Mouse (Mus musculus) midbrain, embryonic 13.5 days (tissue): ENCODE results near the gene Olfr1416. TPM values are rescaled to one million over a fixed set of nuclear protein-coding genes. Genes with fewer than 3 reads are reported as not detected.

Experiments used
- ATAC-seq: fragments of 200-750 bp; cut with Nextera tagmentation; 2 replicates; pipeline ENCODE4 v1.8.0; 2017; ENCODE audit warnings: mild to moderate bottlenecking, moderate TSS enrichment, moderate library complexity
- H3K27ac ChIP-seq: fragments of 300-500 bp; sonication (generic); 2 replicates; pipeline ENCODE4 v1.5.1; 2015; ENCODE audit warnings: inconsistent platforms, mild to moderate bottlenecking, moderate library complexity
- H3K27me3 ChIP-seq: fragments of 300-500 bp; sonication (generic); 2 replicates; pipeline ENCODE4 v1.6.1; 2015; ENCODE audit warnings: mild to moderate bottlenecking, inconsistent platforms
- H3K36me3 ChIP-seq: fragments of 300-500 bp; sonication (generic); 2 replicates; pipeline ENCODE4 v1.6.1; 2015; ENCODE audit warnings: mild to moderate bottlenecking, inconsistent platforms
- H3K4me1 ChIP-seq: fragments of 300-500 bp; sonication (generic); replicated peaks from 2 replicates; pipeline ENCODE4 v1.6.1; 2015; ENCODE audit warnings: inconsistent platforms
- H3K4me2 ChIP-seq: fragments of 300-500 bp; sonication (generic); replicated peaks from 2 replicates; pipeline ENCODE4 v1.6.1; 2015; ENCODE audit warnings: moderate library complexity, mild to moderate bottlenecking, inconsistent platforms
- H3K4me3 ChIP-seq: fragments of 300-500 bp; sonication (generic); replicated peaks from 2 replicates; pipeline ENCODE4 v1.5.1; 2015; ENCODE audit warnings: mild to moderate bottlenecking, inconsistent platforms
- H3K9ac ChIP-seq: fragments of 300-500 bp; sonication (generic); replicated peaks from 2 replicates; pipeline ENCODE4 v1.6.1; 2015; ENCODE audit warnings: mild to moderate bottlenecking, inconsistent platforms
- H3K9me3 ChIP-seq: fragments of 300-500 bp; sonication (generic); 2 replicates; pipeline ENCODE4 v1.6.1; 2016; ENCODE audit warnings: mild to moderate bottlenecking, inconsistent platforms
- WGBS: fragments of 180-500 bp; shearing (Covaris S2); methylation state at CpG from one replicate; pipeline ENCODE4 v1.1.7; 2015; 5-methylcytosine and 5-hydroxymethylcytosine counted together
- polyA plus RNA-seq: library from polyadenylated mRNA; unstranded; fragments of >200 nt; fragmentation: Nextera tagmentation; extraction: Ambion mirVana; gene quantifications from 2 replicates; pipeline ENCODE4 v1.2.1, GENCODE M21; 2015

The Olfr1416 gene
- polyA plus RNA-seq, 1 experiment from 2014 or later = not detected

GRCm38 (mm10) chr1:92457758-92458157 is 27.2 kb downstream of the Olfr1416 start:
- ATAC-seq = no peak
- Histone ChIP-seq H3K36me3 (peaks cover 84% of the 10 kb centered on the region), H3K27ac (no peak overlapping the region)

DNA sequence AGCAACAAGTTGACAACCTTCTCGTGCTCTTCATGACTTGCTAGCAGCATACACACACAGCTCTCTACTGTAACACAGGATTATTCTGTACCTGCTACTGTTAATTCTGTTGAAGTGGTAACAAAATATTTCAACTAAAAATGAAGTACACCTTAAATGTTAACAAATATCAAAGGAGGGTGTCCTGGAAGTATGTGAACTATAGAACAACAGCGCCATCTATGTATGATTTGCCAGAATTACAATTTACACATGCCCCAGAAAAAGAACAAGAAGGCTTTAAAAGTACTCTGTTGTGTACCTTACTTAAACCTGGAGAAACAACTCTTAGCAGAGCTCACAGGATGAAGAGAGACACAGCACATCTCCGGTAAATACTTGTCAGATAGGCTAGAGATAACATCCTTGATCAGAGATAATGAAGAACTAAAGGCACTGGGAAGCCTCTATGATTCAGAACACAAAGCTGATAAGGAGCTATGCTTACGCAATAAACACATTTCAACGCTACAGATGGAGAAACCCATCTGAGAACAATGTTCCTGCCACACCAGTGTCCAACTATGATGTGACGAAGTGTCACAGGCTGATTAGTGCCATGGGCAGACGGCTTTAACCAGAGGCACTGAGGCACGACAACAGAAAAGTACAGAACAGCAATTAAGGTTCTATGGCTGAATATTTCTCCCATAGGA is 31.0 kb downstream of the Olfr1416 start:
- WGBS = 80% methylated on average over 8 of the region's 8 CpGs
- no peak for ATAC-seq
- H3K27me3 ChIP-seq = no peaks in the 10 kb centered on the region
- H3K4me1 ChIP-seq = no peaks in the 10 kb centered on the region
- no peak overlapping the region for H3K4me3 ChIP-seq
- peaks cover 82% of the 10 kb centered on the region for H3K36me3 ChIP-seq
- H3K4me2 ChIP-seq = no peak overlapping the region
- H3K27ac ChIP-seq = no peak overlapping the region
- no peak overlapping the region for H3K9ac ChIP-seq
- H3K9me3 ChIP-seq = 0 out of 2 replicates have a peak, but pooled peaks cover 2% of the 10 kb centered on the region

More at GRCm38 (mm10) chr1:92457758-92458157, 27.2 kb downstream of the Olfr1416 start:
- no peak overlapping the region for H3K4me2 ChIP-seq
- H3K4me3 ChIP-seq = no peak overlapping the region
- H3K4me1 ChIP-seq = no peaks in the 10 kb centered on the region
- H3K9ac ChIP-seq = no peak overlapping the region
- H3K9me3 ChIP-seq = 0 out of 2 replicates have a peak, but pooled peaks cover 2% of the 10 kb centered on the region
- no peaks in the 10 kb centered on the region for H3K27me3 ChIP-seq

DNA sequence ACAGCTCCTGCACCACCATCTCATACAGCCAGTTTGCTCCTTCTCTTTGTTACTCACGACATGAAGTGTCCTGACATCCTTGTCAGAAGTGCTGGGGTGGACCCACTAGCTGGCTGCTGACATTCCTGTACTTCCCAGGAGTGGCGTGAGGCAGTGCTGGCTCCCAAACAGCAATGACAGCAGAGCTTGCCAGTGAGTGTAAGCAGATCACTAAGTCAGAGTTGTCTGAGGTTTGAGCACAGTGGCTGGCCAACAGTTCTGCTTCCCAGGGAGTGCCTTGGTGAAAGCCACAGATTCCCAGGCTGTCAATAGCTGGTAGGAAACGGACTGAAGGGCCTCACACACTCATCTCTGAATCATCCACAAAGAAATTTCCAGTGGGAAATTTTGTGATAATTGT is 36.6 kb downstream of the Olfr1416 start:
- Histone ChIP-seq H3K9ac (no peak overlapping the region), H3K4me2 (no peak overlapping the region), H3K9me3 (no peaks in the 10 kb centered on the region), H3K4me3 (no peak overlapping the region), H3K27ac (no peak overlapping the region), H3K27me3 (no peaks in the 10 kb centered on the region), H3K36me3 (peaks cover 89% of the 10 kb centered on the region), H3K4me1 (no peaks in the 10 kb centered on the region)
- 90% methylated on average over 3 of the region's 3 CpGs for WGBS
- no peak for ATAC-seq

DNA sequence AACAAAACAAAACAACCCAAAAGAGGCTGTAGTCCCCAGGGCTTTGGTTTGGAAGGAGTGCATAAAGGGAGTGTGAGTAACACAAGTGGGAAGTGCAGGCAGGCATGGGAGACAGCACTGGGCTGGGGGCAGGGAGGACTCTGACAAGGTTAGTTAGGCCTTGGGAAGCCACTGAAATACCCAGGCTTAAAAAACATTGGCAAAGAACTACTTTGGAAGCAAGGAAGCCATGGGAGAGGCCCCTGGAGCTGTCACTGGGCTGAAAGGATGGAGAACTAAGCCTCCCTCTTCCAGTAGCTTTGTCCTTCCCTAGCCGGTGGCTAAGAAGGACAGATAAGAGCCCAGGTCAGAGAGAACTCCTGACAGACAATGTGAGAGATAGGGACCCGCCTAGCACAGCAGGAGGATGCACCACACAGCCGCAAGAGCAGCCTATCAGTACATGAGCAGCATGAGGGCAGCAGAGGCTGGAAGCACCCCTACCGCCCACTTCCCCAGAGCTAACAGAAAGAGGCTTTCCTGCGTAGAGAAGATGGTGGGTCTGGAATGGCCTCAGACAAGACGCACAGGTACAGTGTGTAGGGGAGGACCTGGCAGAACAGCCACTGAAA is 43.4 kb downstream of the Olfr1416 start:
- H3K4me1 ChIP-seq = peaks cover 20% of the 10 kb centered on the region
- no peak overlapping the region for H3K4me3 ChIP-seq
- H3K9ac ChIP-seq = no peak overlapping the region
- WGBS = 73% methylated on average over 6 of the region's 6 CpGs
- H3K27me3 ChIP-seq = no peaks in the 10 kb centered on the region
- H3K9me3 ChIP-seq = no peaks in the 10 kb centered on the region
- no peak overlapping the region for H3K4me2 ChIP-seq
- H3K36me3 ChIP-seq = peaks cover 71% of the 10 kb centered on the region
- no peak for ATAC-seq
- H3K27ac ChIP-seq = no peak overlapping the region

- ATAC-seq = no peak
- Histone ChIP-seq H3K4me3 (no peak overlapping the region), H3K9me3 (no peaks in the 10 kb centered on the region), H3K9ac (no peak overlapping the region), H3K27ac (no peak overlapping the region), H3K36me3 (peaks cover 62% of the 10 kb centered on the region), H3K27me3 (no peaks in the 10 kb centered on the region), H3K4me2 (no peak overlapping the region), H3K4me1 (peaks cover 23% of the 10 kb centered on the region)
- 90% methylated on average over 9 of the region's 9 CpGs for WGBS
These were observed 44.7 kb downstream of the Olfr1416 start for GRCm38 (mm10) chr1:92440066-92440750.

GRCm38 (mm10) chr1:92437678-92438271 is 47.1 kb downstream of the Olfr1416 start:
- peak; percentile 71; the same call in 1 of the 2 replicates for ATAC-seq
- 58% methylated on average over 9 of the region's 9 CpGs for WGBS
- no peak overlapping the region for H3K4me2 ChIP-seq
- no peaks in the 10 kb centered on the region for H3K27me3 ChIP-seq
- H3K36me3 ChIP-seq = peaks cover 41% of the 10 kb centered on the region
- H3K27ac ChIP-seq = peak overlapping the region; percentile 14
- H3K9ac ChIP-seq = no peak overlapping the region
- H3K9me3 ChIP-seq = no peaks in the 10 kb centered on the region
- H3K4me3 ChIP-seq = no peak overlapping the region
- H3K4me1 ChIP-seq = peaks cover 23% of the 10 kb centered on the region

DNA sequence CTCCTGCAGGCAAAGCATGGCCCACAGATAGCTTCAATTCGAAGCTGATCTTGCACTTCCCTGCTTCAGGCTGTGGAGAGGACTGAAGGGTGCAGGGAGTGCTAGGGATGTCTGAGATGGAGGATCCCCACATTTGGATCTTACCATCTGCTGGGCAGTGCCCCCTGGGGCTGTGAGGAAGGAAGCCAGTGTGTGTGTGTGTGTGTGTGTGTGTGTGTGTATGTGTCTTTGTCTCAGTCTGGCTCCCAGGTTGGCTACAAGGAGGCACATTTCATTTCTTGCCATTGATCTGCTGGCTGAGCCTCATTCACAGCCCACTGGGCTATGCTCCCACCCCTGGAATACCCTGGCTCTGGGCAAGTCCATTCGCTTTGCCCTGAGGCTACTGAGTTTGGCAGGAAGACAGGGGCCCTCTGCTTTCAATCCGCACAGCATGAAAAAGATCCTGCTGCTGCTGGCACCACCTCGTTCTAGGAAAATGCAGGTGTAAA is 48.0 kb downstream of the Olfr1416 start:
- no peak overlapping the region for H3K9ac ChIP-seq
- ATAC-seq = peak; percentile 35; the same call in 1 of the 2 replicates
- peaks cover 27% of the 10 kb centered on the region for H3K4me1 ChIP-seq
- peak overlapping the region; percentile 14 for H3K27ac ChIP-seq
- peaks cover 32% of the 10 kb centered on the region for H3K36me3 ChIP-seq
- WGBS = 45% methylated on average over 4 of the region's 4 CpGs
- no peaks in the 10 kb centered on the region for H3K9me3 ChIP-seq
- no peaks in the 10 kb centered on the region for H3K27me3 ChIP-seq
- no peak overlapping the region for H3K4me3 ChIP-seq
- H3K4me2 ChIP-seq = no peak overlapping the region

DNA sequence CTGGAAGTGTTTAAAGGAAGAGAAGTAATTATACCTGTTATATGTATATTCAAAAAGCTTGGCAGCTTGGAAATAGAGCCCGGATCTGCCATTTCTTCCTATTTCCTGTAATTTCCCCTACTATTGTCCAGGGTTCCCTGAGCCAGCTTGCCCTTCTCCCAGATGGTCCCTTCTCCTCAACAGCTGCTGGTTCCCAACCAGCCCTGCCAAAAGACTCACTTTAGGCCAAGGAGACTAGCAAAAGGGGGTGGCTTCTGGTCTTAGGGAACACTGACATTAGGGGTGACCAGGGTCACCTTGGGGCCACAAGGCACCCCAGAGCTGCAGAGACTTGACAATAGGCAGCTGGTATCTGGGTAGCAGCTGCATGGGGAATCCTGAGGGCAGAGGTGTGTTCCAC is 49.9 kb downstream of the Olfr1416 start:
- peaks cover 32% of the 10 kb centered on the region for H3K4me1 ChIP-seq
- no peak overlapping the region for H3K4me3 ChIP-seq
- H3K27ac ChIP-seq = no peak overlapping the region
- no peak overlapping the region for H3K4me2 ChIP-seq
- ATAC-seq = no peak
- WGBS = 96% methylated on average over 1 of the region's 1 CpGs
- H3K36me3 ChIP-seq = peaks cover 16% of the 10 kb centered on the region
- H3K9me3 ChIP-seq = no peaks in the 10 kb centered on the region
- no peaks in the 10 kb centered on the region for H3K27me3 ChIP-seq
- no peak overlapping the region for H3K9ac ChIP-seq

DNA sequence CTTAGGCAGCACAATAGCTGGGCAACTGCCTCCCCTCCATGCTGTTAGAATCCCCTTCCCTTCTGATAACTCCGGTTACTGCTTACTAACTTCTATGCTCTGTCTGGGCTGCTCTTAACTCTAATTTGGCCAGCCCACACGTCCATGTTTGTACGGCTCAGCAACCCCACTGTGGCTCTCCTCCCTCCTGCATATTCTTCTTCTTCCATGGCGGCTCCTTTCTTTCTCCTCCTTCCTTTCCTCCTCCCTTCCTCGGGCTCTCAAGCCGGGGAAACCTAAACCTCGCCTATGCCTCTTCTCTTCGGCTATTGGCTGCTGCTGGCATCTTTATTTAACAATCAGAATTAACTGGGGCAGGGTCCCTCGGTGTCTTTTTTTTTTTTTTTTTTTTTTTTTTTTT is 52.1 kb downstream of the Olfr1416 start:
- no peaks in the 10 kb centered on the region for H3K9me3 ChIP-seq
- 70% methylated on average over 9 of the region's 9 CpGs for WGBS
- H3K27me3 ChIP-seq = no peaks in the 10 kb centered on the region
- H3K36me3 ChIP-seq = no peaks in the 10 kb centered on the region
- ATAC-seq = no peak
- H3K4me3 ChIP-seq = no peak overlapping the region
- H3K9ac ChIP-seq = no peak overlapping the region
- peaks cover 24% of the 10 kb centered on the region for H3K4me1 ChIP-seq
- no peak overlapping the region for H3K4me2 ChIP-seq
- no peak overlapping the region for H3K27ac ChIP-seq

DNA sequence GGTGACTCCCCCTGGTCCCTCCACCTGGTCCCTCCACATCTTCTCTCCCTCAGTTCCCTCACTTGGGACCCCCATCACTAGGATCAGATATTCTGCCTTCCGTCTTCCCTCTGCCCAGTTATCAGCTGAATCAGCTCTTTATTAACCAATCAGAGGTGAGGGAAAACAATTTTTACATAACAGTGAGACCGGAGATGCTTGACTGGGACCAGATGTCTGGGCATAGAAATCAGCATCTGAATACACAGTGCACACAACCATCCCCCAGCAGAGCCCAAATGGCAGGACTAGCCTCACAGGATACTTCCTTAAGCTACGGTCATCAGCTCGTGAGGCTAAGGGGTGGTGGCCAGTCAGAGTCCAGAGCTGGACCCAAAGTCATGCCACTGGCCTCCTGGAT is 52.8 kb downstream of the Olfr1416 start:
- Histone ChIP-seq H3K27me3 (no peaks in the 10 kb centered on the region), H3K4me3 (no peak overlapping the region), H3K9ac (no peak overlapping the region), H3K36me3 (no peaks in the 10 kb centered on the region), H3K4me2 (no peak overlapping the region), H3K4me1 (peaks cover 17% of the 10 kb centered on the region), H3K9me3 (no peaks in the 10 kb centered on the region), H3K27ac (no peak overlapping the region)
- WGBS = 42% methylated on average over 4 of the region's 4 CpGs
- ATAC-seq = peak; percentile 40; the same call in 1 of the 2 replicates

DNA sequence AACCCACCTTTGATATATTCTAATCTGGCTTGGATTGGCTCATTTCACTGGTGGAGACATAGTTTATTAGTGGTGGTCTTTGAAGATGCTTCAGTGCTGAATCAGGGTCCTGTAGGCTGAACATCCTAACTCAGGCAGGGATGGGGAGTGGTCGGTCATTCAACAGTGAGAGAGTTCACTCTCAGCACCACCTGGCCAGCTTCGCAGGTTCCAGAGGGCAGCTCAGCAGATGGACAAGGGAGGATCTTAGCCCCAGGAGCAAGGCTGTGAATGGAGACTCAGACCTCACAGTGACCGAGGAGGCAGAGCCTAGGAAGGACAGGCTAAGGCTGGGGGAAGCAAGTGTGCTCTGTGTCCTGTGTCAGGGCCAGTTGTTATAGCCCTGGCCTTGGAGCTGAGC is 53.5 kb downstream of the Olfr1416 start:
- Histone ChIP-seq H3K4me1 (peaks cover 10% of the 10 kb centered on the region), H3K9ac (no peak overlapping the region), H3K36me3 (no peaks in the 10 kb centered on the region), H3K9me3 (no peaks in the 10 kb centered on the region), H3K27me3 (no peaks in the 10 kb centered on the region), H3K4me2 (no peak overlapping the region), H3K27ac (no peak overlapping the region), H3K4me3 (no peak overlapping the region)
- no peak for ATAC-seq
- 85% methylated on average over 3 of the region's 3 CpGs for WGBS

DNA sequence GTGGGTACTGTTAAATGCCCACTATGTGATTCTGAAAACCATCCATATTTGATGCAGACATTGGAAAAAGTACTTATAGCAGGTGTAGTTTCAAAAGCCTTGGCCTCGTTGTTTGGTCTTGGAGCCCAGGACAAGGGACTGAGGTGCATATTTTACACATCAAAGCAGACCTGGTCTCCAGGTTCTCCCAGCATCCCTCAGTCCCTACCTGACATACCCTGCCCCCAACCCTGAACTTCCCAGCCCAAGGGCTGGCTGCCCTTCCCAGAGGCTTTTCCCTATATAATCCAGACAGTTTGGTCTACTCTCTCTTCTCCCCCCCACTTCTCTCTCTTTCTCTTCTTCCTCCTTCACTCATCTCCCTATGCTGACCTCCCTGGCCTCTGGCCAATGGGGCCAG is 53.9 kb downstream of the Olfr1416 start:
- Histone ChIP-seq H3K4me2 (no peak overlapping the region), H3K4me3 (no peak overlapping the region), H3K27ac (no peak overlapping the region), H3K27me3 (no peaks in the 10 kb centered on the region), H3K4me1 (peaks cover 9% of the 10 kb centered on the region; the same call in 1 of the 2 replicates), H3K9ac (no peak overlapping the region), H3K36me3 (no peaks in the 10 kb centered on the region), H3K9me3 (no peaks in the 10 kb centered on the region)
- ATAC-seq = no peak
- WGBS = 85% methylated on average over 1 of the region's 1 CpGs
